Mouse (Mus musculus) myocyte (in vitro differentiated cells): ENCODE measurements around the gene Arl2bp.

Source experiments
- CEBPB ChIP-seq: IDR thresholded peaks from 2 replicates; pipeline ENCODE4 v1.6.1; 2011; ENCODE audit warnings: mild to moderate bottlenecking, moderate library complexity; ENCODE audit not compliant: poor library complexity, insufficient read depth, severe bottlenecking
- E2F4 ChIP-seq: IDR thresholded peaks from one replicate; pipeline ENCODE4 v1.6.1; 2011; ENCODE audit warnings: mild to moderate bottlenecking, control low read depth, moderate library complexity; ENCODE audit not compliant: insufficient read depth
- MAX ChIP-seq: IDR thresholded peaks from one replicate; pipeline ENCODE4 v1.6.1; 2011; ENCODE audit warnings: low read depth, mild to moderate bottlenecking, control low read depth
- MYOD1 ChIP-seq, 3 experiments: IDR thresholded peaks; one replicate each; pipeline ENCODE4 v1.6.1; 2011; ENCODE audit warnings: control low read depth in 2 of 3, low read depth in 2 of 3, mild to moderate bottlenecking in 2 of 3, moderate library complexity in 1 of 3; ENCODE audit not compliant: insufficient read length in 2 of 3, control insufficient read depth in 1 of 3
- MYOG ChIP-seq, 3 experiments: IDR thresholded peaks; one replicate each; pipeline ENCODE4 v1.6.1; 2011; ENCODE audit warnings: control low read depth in 2 of 3, low read depth in 2 of 3, mild to moderate bottlenecking in 2 of 3; ENCODE audit not compliant: insufficient read length in 2 of 3, control insufficient read depth in 1 of 3, insufficient read depth in 1 of 3
- POLR2A ChIP-seq: IDR thresholded peaks from one replicate; pipeline ENCODE4 v1.6.1; 2011; ENCODE audit warnings: low read depth, mild to moderate bottlenecking, control low read depth, moderate library complexity; ENCODE audit not compliant: insufficient read length
- POLR2AphosphoS2 ChIP-seq: IDR thresholded peaks from one replicate; pipeline ENCODE4 v1.6.1; 2011; ENCODE audit warnings: low read depth, control low read depth; ENCODE audit not compliant: insufficient read length
- TCF3 ChIP-seq: IDR thresholded peaks from one replicate; pipeline ENCODE4 v1.6.1; 2011; ENCODE audit warnings: low read depth, control low read depth; ENCODE audit not compliant: insufficient read length
- USF1 ChIP-seq: IDR thresholded peaks from one replicate; pipeline ENCODE4 v1.6.1; 2011; ENCODE audit warnings: low read depth, mild to moderate bottlenecking, control low read depth, moderate library complexity

DNA sequence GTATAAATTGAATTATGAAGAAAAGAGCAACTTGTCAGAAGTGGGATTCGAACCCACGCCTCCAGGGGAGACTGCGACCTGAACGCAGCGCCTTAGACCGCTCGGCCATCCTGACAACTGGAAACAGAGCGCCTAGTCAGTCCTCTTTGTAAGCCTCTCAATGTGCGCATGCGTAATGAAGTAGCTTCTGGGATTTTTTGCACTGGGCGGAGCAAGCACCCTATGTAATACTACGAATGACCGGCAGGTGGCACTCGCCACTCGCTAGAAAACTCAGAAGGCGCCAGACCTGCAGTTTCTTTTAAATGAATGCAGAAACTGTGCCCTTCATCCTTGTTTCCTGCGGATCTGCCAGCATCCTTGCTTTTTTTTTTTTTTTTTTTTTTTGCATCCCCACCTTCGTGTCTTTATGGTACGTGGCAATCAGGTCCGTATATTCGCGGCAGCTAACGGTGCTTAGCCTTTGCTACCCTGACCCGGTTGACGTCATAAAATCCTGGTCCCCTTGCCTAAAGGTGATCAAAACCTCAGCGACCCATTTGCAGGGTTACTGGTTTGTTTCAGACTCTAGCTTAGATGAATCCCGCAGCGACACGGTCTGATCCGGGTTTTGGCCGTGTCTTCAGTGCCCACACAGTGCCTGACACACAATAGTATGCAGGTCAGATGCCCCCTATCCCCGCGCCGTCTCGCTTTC is 37.7 kb downstream of the Arl2bp start:
- no peak for TF ChIP-seq POLR2AphosphoS2
- TF ChIP-seq TCF3 = no peak
- no peak for TF ChIP-seq POLR2A
- no peak for TF ChIP-seq MYOG (IDR thresholded peaks at IDR 0.05; ENCODE audit: control insufficient read depth in 1 of 3, insufficient read depth in 1 of 3, insufficient read length in 2 of 3, low read depth in 2 of 3)
- no peak for TF ChIP-seq MYOD1 (IDR thresholded peaks at IDR 0.05; ENCODE audit: control insufficient read depth in 1 of 3, insufficient read length in 2 of 3, low read depth in 2 of 3)
- TF ChIP-seq MAX = no peak
- TF ChIP-seq E2F4 = no peak
- TF ChIP-seq USF1 = no peak
- TF ChIP-seq CEBPB = 0 out of 2 replicates have a peak, but pooled peaks have one; percentile 15
